Mouse (Mus musculus) neural tube, embryonic 12.5 days (tissue): ENCODE measurements at regions not wholly inside any gene's neighbourhood (a gene's known extent, or its start where the extent isn't known, plus 50 kb on each side); places are given as distances from the start of the nearest gene placed in this dataset.
"Not testable (repeated sequence)": the region's sequence is repeated elsewhere in the genome, so short reads cannot be mapped to it uniquely, and the experiment has no call there.

Experiments
- ATAC-seq: fragments of 200-750 bp; cut with Nextera tagmentation; 2 replicates; pipeline ENCODE4 v1.8.0; 2017; ENCODE audit warnings: low read depth, mild to moderate bottlenecking, moderate TSS enrichment, moderate library complexity; ENCODE audit not compliant: low FRiP score
- H3K27ac ChIP-seq: fragments of 300-500 bp; sonication (generic); 2 replicates; pipeline ENCODE4 v1.5.1; 2016
- H3K27me3 ChIP-seq: fragments of 300-500 bp; sonication (generic); replicated peaks from 2 replicates; pipeline ENCODE4 v1.6.1; 2016; ENCODE audit warnings: mild to moderate bottlenecking
- H3K36me3 ChIP-seq: fragments of 300-500 bp; sonication (generic); 2 replicates; pipeline ENCODE4 v1.6.1; 2016; ENCODE audit warnings: mild to moderate bottlenecking
- H3K4me1 ChIP-seq: fragments of 300-500 bp; sonication (generic); 2 replicates; pipeline ENCODE4 v1.6.1; 2016
- H3K4me2 ChIP-seq: fragments of 300-500 bp; sonication (generic); replicated peaks from 2 replicates; pipeline ENCODE4 v1.6.1; 2016; ENCODE audit warnings: mild to moderate bottlenecking
- H3K4me3 ChIP-seq: fragments of 300-500 bp; sonication (generic); 2 replicates; pipeline ENCODE4 v1.5.1; 2016
- H3K9ac ChIP-seq: fragments of 300-500 bp; sonication (generic); 2 replicates; pipeline ENCODE4 v1.6.1; 2016; ENCODE audit warnings: mild to moderate bottlenecking
- H3K9me3 ChIP-seq: fragments of 300-500 bp; sonication (generic); 2 replicates; pipeline ENCODE4 v1.6.1; 2016; ENCODE audit warnings: mild to moderate bottlenecking
- WGBS: fragments of 180-500 bp; shearing (Covaris S2); methylation state at CpG from one replicate; pipeline ENCODE4 v1.1.7; 2016; 5-methylcytosine and 5-hydroxymethylcytosine counted together

DNA sequence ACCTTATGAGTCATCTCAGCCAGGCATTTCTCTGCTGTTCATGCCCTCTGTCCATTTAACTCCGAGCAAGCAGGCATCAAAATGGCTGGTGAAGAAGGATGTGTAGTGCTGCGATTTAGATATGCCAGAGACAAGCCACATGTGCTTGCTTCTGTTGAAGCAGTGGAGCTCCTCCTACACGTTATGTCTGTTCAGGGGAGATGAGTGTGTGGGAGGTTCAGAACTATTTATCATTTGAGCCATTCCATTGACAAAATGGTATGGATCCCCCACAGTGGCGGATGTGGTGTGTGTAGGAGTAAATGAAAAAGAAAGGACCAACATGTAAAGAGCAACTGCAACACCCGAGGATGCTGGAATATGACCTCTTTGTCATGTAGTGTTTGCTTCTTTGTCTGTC, 848.3 kb upstream of the Olfr1507 start:
- H3K4me1 ChIP-seq, ATAC-seq, H3K36me3 ChIP-seq, H3K9me3 ChIP-seq, H3K27ac ChIP-seq, H3K9ac ChIP-seq, H3K4me3 ChIP-seq, H3K4me2 ChIP-seq, H3K27me3 ChIP-seq: not testable (repeated sequence)
- WGBS = 72% methylated on average over 5 of the region's 5 CpGs

DNA sequence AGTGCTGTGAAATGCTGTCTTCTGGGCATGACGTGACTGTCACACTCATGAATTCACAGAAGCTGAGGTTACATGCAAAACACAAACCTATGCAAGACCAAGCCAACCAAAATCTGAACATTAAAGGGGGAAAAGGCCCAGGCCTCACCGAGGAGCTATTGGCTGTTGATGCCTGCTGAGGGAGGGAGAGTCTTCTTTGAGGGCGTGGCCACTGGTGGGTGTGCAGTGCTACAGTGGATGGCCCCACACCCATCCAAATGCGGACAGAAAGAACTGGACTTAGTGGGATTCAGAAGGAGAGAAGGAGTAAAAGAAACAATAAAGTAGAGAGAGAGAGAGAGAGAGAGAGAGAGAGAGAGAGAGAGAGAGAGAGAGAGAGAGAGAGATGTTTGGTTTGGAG, 843.6 kb upstream of the Olfr1507 start:
- 55% methylated on average over 1 of the region's 4 CpGs for WGBS
- H3K36me3 ChIP-seq, H3K4me2 ChIP-seq, H3K27ac ChIP-seq, H3K27me3 ChIP-seq, H3K9me3 ChIP-seq, H3K4me3 ChIP-seq, H3K9ac ChIP-seq, ATAC-seq, H3K4me1 ChIP-seq: not testable (repeated sequence)

DNA sequence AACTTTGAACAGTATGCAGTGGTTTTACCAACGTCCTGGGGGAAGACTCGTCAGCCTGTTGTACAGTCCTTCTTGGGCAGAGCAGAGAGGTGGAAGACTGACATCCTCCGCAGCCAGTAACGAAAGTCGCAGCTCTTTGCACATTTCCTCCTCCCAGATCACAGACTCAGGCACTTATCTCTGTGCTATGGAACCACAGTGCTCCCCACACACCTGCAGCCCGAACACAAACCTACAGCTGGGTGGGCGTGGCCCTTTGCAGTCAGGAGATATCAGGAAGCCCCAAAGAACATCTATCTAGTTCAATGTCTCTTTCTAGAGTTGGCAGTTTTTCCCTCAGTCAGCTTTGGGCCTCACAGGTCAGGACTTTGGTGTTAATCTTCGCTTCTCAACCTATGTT, 841.9 kb upstream of the Olfr1507 start:
- not testable (repeated sequence) for H3K9me3 ChIP-seq, ATAC-seq, H3K27me3 ChIP-seq, H3K9ac ChIP-seq, H3K4me2 ChIP-seq, H3K4me3 ChIP-seq, H3K36me3 ChIP-seq, H3K27ac ChIP-seq, H3K4me1 ChIP-seq
- 70% methylated on average over 6 of the region's 8 CpGs for WGBS

DNA sequence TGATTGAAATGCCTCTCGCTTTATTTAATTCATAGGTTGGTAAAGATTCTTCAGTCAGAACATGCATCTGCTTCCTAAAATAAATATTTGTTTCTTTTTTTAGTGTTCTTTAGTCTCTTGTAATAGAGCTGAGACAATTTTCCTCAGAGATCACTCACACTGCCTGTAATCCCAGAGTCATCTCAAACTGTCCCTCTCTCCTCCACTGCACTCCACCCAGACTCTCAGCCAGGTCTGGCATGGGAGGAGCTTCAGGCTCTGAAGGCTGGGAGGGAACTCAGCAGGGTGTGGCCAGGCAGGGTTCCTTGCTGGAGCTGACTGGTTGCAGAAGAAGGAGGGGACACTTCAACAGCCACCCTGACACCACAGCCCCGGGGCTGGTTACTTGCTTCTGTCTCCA, 841.2 kb upstream of the Olfr1507 start:
- not testable (repeated sequence) for H3K9me3 ChIP-seq, H3K4me2 ChIP-seq, H3K4me3 ChIP-seq, H3K27me3 ChIP-seq, H3K9ac ChIP-seq, H3K4me1 ChIP-seq, ATAC-seq, H3K36me3 ChIP-seq, H3K27ac ChIP-seq
- 11% methylated on average over 1 of the region's 2 CpGs for WGBS

DNA sequence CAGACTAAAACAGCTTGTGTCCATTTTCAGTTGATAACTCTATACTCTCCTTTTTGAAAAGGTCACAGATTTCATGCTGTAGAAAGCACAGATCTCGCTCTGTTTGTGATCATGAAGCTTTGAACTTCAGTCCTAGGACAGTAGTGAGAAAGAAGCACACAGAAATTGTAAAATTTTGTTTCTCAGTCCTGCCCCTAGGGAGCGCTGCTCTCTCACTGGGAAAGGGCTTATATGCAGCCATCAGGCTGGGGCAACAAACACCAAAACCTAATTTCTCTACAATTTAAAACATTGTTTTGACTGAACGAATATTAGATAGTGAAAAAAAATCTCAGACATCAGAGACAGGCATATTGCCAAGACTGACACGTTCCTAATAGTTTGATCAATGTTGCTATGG, 838.9 kb upstream of the Olfr1507 start:
- WGBS = no CpG with 5 or more reads among the region's 4 CpGs
- not testable (repeated sequence) for H3K9ac ChIP-seq, H3K36me3 ChIP-seq, H3K27me3 ChIP-seq, H3K9me3 ChIP-seq, H3K27ac ChIP-seq, H3K4me1 ChIP-seq, H3K4me2 ChIP-seq, H3K4me3 ChIP-seq, ATAC-seq

DNA sequence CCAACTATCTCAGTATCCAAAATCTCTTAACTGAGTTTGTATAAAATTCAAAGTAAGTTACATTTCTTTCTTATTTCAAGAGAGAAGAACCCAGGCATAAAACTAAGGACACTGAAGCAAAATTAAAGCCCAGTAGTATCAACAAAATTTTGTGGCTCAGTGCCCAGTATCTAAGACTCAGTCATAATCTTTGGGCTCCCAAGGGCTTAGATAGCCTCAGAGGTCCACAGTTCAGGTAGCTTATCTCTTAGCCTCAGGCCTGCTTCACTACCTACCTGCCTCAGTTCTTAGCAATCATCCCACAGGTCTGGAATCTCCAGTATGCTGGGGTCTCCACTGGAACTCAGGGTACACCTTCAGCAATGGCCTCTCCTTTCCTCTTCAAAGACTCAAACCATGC, 835.6 kb upstream of the Olfr1507 start:
- H3K36me3 ChIP-seq, H3K4me1 ChIP-seq, ATAC-seq, H3K27ac ChIP-seq, H3K9me3 ChIP-seq, H3K4me2 ChIP-seq, H3K9ac ChIP-seq, H3K27me3 ChIP-seq, H3K4me3 ChIP-seq: not testable (repeated sequence)

DNA sequence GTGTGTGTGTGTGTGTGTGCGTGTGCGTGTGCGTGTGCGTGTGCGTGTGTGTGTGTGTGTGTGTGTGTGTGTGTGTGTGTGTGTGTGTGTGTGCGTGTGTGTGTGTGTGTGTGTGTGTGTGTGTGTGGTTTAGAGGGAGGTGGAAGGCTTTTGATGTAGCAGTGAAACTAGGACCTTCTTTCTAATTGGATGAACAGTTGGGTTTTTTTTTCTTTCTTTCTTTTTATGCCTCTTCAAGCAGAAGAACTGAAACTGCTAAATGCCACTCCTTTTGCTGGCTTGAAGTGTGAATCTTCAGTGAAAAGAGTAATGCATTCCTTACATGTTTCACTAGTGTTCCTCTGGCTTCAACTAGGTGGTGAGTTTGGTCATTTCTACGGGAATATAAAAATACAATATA, 828.8 kb upstream of the Olfr1507 start:
- not testable (repeated sequence) for ATAC-seq, H3K9me3 ChIP-seq, H3K27ac ChIP-seq, H3K9ac ChIP-seq, H3K27me3 ChIP-seq, H3K4me1 ChIP-seq, H3K4me2 ChIP-seq, H3K4me3 ChIP-seq, H3K36me3 ChIP-seq
- WGBS = no CpG with 5 or more reads among the region's 7 CpGs

DNA sequence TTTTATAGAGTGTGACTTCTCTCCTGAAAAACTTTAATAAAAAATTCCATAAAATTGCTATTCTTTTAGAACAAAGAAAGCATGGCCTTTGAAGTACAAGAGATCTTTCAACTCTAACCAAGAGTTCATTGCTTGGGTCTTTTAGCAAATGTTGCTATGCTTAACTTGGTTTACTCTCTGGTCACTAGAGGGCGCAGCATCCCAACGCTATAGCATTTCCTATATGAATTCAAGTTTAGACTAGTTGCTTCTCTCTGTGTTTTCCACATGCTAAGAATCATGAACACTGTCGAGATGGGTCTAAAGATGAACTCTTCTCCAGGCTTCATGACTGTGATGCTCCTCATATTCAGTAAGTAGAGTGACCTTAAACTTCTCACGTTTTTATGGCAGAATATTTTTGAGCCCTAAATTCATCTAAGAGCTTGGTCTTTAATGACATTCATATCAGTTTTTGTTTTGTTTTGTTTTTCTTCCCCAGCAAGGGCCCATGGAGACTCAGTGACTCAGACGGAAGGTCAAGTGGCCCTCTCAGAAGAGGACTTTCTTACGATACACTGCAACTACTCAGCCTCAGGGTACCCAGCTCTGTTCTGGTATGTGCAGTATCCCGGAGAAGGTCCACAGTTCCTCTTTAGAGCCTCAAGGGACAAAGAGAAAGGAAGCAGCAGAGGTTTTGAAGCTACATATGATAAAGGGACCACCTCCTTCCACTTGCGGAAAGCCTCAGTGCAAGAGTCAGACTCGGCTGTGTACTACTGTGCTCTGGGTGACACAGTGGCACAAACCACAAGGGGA, 823.2 kb upstream of the Olfr1507 start:
- H3K4me1 ChIP-seq, ATAC-seq, H3K9me3 ChIP-seq, H3K4me3 ChIP-seq, H3K27ac ChIP-seq, H3K27me3 ChIP-seq, H3K4me2 ChIP-seq, H3K9ac ChIP-seq, H3K36me3 ChIP-seq: not testable (repeated sequence)
- WGBS = no CpG with 5 or more reads among the region's 9 CpGs

DNA sequence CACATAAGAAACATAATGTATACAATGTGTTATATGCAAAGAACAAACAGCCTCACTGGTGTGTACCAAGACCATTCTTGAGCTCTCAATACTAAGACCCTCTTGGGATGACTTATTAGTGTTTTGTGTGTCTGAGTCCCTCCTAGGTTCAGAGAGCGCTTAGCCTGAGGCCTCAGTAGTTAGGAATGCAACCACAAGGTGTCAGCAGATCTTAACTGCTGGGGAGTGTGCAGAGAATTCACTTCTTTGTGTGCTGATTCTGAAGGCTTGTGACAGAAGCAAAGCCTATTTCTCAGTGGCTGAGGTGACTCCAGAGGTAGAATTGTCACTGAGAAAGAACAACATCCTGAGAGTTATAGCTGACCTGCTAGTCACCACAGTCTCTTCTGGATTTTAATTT, 816.9 kb upstream of the Olfr1507 start:
- not testable (repeated sequence) for H3K36me3 ChIP-seq, H3K9me3 ChIP-seq, H3K27ac ChIP-seq, H3K27me3 ChIP-seq, ATAC-seq, H3K4me1 ChIP-seq, H3K9ac ChIP-seq, H3K4me2 ChIP-seq, H3K4me3 ChIP-seq
- 0% methylated on average over 1 of the region's 1 CpGs for WGBS

DNA sequence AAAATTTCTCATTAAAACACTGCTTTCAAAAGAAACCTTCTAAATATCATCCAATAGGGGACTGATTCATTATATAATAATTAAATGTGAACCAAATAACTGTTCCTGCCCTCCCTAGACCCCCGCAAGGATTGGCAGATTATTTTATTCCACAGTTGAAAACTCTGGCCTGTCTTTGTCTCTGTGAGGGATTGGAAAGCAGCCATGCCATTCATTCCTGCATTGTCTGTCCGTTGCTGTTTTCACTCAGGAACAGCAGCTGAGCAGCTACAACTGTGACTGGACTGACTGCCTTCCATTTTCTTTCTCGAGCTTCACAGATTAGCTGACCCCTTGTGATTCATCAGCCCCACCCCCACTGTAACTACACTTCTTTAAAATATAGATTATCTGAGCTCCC, 807.6 kb upstream of the Olfr1507 start:
- H3K36me3 ChIP-seq, H3K9me3 ChIP-seq, H3K4me2 ChIP-seq, H3K27me3 ChIP-seq, H3K4me1 ChIP-seq, H3K4me3 ChIP-seq, H3K27ac ChIP-seq, H3K9ac ChIP-seq: not testable (repeated sequence)
- 0 out of 2 replicates have a peak, but pooled peaks have one; percentile 25 for ATAC-seq
- no CpG with 5 or more reads among the region's 3 CpGs for WGBS

DNA sequence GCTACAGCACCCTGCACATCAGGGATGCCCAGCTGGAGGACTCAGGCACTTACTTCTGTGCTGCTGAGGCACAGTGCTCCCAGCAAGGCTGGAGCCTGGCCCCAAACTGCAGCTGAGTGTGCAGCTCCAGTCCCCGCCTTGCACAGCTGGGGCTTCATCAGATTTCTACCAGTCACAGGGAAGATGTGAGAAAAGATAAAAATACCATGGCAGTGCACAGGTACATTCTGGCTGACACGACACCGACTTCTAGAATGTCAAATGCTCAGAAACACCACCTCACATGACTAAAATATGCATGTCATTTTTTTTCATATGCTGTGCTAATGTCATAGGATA, 806.9 kb upstream of the Olfr1507 start:
- H3K9ac ChIP-seq, H3K36me3 ChIP-seq, H3K27ac ChIP-seq, H3K9me3 ChIP-seq, H3K4me1 ChIP-seq, H3K27me3 ChIP-seq, H3K4me3 ChIP-seq, H3K4me2 ChIP-seq: not testable (repeated sequence)
- ATAC-seq = 0 out of 2 replicates have a peak, but pooled peaks have one; percentile 21
- no CpG with 5 or more reads among the region's 3 CpGs for WGBS

DNA sequence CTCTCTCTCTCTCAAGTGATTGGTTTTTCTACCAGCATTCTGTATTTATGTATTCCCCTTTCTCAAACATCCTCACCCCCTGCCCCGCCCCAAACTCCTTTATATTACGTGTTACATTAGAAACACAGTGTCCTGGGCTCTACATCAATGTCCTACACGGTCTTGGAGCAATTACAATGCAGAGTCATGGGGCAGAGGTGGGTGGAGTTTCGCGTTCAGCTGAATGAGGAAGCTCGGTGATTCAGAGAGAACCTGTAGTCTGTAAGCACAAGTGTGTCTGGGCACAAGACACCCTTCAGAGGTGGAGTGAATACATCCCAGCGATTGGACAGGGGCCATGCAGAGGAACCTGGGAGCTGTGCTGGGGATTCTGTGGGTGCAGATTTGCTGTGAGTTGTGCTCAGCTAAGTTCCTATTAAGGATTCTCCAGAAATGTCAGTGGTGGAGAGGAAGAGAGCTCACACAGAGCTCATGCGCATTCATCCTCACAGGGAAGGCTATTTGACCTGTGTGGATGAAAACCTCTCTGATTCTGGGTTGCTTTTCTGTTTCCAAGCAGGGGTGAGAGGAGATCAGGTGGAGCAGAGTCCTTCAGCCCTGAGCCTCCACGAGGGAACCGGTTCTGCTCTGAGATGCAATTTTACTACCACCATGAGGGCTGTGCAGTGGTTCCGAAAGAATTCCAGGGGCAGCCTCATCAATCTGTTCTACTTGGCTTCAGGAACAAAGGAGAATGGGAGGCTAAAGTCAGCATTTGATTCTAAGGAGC, 806.4 kb upstream of the Olfr1507 start:
- not testable (repeated sequence) for H3K9ac ChIP-seq, H3K4me2 ChIP-seq, H3K27ac ChIP-seq, H3K9me3 ChIP-seq, ATAC-seq, H3K4me3 ChIP-seq, H3K36me3 ChIP-seq, H3K27me3 ChIP-seq, H3K4me1 ChIP-seq
- WGBS = no CpG with 5 or more reads among the region's 11 CpGs

DNA sequence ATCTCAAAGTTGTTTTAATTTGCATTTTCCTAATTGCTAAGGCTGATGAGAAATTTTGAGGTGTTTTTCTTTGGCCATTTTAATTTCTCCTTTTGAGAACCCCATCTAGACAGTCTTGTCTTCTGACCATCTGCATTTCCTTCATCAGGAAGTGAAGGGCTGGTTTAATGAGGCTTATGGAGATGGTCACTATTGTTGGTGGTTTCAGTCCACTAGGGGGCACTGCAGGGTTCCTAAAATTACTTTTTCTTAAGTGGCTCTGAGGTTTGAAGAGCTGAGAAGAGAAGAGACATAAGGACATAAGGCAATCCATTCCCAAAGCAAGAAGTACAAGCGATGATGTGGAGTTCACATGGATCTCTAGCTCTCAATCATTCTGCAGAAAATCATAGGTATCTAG, 805.6 kb upstream of the Olfr1507 start:
- H3K36me3 ChIP-seq, H3K9ac ChIP-seq, H3K27ac ChIP-seq, H3K9me3 ChIP-seq, H3K4me3 ChIP-seq, H3K27me3 ChIP-seq, H3K4me1 ChIP-seq, ATAC-seq, H3K4me2 ChIP-seq: not testable (repeated sequence)
- 60% methylated on average over 1 of the region's 1 CpGs for WGBS
